Mouse (Mus musculus) left cerebral cortex, adult 11 months (tissue): ENCODE measurements at regions not wholly inside any gene's neighbourhood (a gene's known extent, or its start where the extent isn't known, plus 50 kb on each side); places are given as distances from the start of the nearest gene placed in this dataset.
"Not testable (repeated sequence)": the region's sequence is repeated elsewhere in the genome, so short reads cannot be mapped to it uniquely, and the experiment has no call there.

Experiments used
- DNase-seq: peaks from one replicate; pipeline ENCODE4 v3.0.0; 2022; ENCODE audit warnings: low spot score

GRCm38 (mm10) chr6:140816359-140816758 lies 87.3 kb downstream of the Gm11077 start:
- DNase-seq: no peak

DNA sequence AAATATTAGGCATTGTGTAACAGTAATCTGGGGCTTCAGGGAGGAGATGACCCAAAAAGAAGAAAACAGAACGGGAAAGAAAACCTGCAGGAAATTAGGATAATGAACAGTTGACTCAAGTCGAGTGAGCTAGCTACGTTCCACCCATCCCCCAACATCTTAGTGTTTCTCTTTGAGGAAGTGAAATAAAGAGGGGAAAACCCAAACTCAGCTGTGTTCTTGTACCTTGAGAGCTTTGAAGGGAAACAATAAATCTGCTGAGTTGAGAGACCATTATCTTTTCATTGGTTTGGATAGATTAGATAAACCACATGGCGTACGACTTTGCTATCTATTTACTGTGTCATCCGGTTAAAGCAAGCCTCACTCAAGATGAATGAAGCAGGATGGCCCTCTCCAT lies 87.7 kb downstream of the Gm11077 start:
- DNase-seq: no peak

GRCm38 (mm10) chr6:140819451-140819878 lies 90.4 kb downstream of the Gm11077 start:
- no peak for DNase-seq

DNA sequence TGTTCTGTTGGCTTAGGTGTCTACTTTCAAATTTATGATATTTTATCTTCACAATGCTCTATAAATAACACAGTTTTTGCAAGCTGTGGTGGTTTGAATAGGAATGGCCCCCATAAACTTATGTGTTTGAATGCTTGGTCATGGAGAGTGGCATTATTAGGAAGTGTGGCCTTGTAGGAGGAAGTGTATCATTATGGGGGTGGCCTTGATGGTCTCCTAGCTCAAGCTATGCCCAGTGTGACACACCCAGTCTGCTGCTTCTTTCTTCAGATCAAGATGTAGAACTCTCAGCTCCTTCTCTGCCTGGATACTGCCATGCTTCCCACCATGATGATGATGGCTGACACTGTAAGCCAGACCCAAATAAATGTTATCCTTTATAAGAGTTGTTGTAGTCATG lies 97.4 kb downstream of the Gm11077 start:
- no peak for DNase-seq

DNA sequence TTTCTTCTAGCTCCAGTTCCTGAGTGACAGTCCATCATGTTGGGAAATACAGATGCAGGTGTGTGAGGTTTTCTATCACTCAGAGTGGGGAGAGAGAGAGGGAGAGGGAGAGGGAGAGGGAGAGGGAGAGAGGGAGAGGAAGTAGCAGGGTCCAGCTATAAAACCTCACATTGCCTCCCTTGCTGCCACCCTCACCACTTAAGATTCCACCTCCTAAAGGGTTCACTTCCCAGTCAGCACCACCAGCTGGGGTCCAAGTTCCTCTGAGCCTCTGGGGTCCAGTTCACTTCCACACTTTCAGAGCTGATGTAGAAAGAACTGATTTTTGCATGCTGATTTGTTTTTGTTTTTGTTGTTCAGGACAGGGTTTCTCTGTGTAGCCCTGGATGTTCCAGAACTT lies 98.6 kb downstream of the Gm11077 start:
- no peak for DNase-seq

- no peak for DNase-seq
These were observed 114.4 kb downstream of the Gm11077 start for GRCm38 (mm10) chr6:140843292-140843991.

- DNase-seq: no peak
These were observed 118.1 kb downstream of the Gm11077 start for GRCm38 (mm10) chr6:140847165-140847564.

DNA sequence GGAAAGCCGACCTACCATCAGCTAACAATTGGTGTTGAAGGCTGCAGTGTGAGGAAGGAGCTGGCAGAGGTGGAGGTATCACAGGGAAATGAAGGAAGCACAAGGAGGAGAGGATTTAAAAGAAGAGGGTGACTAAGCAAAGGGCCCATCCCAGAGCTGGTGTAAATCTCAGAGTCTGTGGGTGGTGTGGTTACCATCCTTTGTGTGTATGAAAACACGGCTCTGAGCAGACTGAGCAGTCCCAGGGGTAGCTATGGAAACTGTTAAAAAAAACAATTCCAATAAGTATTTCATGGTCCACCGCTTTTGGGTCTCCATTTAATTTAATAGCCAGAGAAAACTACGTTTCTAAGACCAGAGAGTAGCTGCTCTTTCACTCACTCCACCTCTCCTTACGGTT lies 123.3 kb downstream of the Gm11077 start:
- DNase-seq: no peak

DNA sequence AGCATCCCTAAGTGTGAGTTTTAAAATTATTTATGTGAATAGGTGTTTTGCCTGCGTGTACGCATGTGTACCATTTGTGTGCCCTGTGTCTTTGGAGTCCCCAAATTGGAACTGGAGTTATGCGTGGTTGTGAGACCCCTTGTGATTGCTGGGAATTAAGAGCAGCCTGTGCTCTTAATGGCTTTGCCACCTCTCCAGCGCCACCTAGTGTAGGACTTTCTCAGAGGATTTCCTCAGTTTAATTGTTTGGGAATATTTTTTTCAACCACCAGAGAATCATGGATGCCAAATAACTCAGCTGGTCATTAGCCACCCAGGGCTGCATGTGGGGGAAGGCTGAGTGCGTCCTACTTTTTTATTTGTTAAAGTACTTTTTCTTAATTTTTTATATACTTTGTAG lies 124.4 kb downstream of the Gm11077 start:
- no peak for DNase-seq

DNA sequence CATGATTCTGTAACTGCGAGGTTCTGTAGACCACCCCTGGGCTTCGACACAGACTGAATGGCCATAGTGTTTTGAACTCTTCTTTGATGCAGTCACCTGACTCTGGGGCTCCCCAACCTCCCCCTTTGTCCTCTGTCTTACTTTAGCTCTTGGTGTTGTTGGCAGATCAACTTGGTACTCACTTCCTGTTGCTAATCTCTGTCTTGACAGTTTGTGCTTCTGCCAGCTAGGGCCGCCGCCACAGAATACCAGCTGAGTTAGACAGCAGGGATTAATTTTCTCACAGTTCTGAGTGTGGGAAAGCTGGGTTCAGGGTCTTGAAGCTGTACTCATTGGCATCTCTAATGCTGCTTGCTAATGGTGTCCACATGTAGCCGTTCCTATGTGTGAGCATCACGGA lies 125.6 kb downstream of the Gm11077 start:
- DNase-seq: no peak

GRCm38 (mm10) chr6:140856468-140857117 lies 127.5 kb downstream of the Gm11077 start:
- no peak for DNase-seq

DNA sequence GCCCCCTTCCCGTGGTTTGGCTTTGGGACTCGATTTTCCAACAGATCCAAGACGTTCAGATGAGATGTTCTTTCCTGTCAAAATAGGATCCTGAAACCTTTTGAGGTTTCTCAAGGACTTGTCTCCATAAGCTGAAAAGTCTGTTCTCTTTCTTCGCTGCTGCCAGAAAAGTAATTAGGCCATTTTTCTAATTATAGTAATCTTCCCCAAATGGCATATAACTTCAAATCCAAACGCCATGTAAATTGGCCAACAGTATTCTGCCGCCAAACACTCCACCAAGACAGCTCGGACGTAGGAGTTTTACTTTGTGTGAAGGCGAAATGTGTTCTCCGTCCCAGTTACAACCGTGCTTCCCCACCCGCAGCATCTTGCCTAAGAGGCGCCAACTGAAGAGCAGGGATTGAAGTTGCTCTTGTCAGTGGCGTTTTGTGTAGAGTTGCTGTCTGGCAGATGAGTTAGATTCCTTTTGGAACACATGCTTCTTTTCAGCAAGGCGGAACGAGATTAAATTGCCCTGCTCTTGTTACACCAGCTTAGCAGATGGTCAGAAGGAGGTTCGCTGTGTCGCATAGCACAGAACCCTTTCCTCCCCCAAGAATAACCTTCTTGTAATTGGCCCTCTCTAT lies 128.1 kb downstream of the Gm11077 start:
- peak; percentile 37 for DNase-seq

GRCm38 (mm10) chr6:140869523-140869922 lies 140.4 kb downstream of the Gm11077 start:
- not testable (repeated sequence) for DNase-seq

DNA sequence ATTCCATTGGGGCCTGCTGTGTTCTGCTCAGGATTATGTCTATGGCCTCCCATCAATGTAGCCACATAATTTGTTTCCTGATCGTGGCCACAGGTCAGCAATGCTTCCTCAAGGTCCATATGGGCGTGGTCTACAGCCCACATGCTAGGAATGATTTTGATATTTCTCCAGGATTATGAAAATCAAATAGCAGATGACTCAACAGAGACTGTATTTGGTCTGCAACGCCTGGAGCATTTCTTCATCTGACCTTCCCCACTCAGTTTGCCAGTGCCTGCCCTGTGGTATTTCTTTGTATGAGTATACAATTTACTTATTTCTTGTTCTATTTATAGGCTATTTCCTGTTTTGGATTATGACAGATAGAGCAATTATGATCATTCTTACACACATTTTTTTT lies 145.7 kb downstream of the Gm11077 start:
- DNase-seq: no peak

DNA sequence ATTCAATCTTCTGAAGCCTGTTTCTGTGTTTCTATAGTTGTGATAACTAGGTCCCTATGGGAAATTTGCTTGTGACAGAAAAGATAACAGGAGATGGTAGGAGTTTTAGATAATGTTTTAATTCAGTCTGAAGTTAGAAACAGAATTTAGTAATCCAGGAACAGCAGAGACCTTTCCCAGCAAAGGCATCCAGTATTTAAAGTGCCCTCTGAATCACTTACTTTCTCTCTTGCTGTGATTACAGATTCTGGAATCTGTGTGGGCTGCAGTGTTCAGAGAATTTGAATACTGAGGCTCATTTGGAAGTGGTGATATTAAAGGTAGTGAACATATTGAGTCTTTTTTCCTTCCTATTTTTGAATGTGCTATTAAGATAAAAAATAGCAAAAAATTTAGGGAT lies 154.6 kb downstream of the Gm11077 start:
- DNase-seq: no peak

DNA sequence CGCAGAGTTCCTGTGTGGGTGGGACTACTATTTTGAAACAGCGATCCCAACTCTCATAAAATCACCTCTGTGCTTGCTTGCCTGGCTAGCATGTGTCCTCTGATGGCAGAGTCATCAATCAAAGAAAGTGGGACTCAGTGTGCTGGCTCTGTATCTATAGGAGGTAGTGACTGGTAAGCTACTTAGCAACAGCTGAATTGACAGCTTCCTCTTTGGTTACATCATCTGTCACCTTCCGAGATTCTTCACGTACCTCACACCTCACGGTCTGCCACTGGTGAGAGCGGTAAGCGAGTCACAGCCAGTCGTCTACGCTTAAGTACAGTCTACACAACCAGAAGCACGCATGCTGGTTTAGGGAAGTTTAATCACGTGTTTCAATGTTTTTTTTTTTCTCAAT lies 159.5 kb downstream of the Gm11077 start:
- DNase-seq: no peak

GRCm38 (mm10) chr6:140890060-140890459 lies 161.0 kb downstream of the Gm11077 start:
- DNase-seq: no peak

- no peak for DNase-seq
These were observed 161.5 kb downstream of the Gm11077 start for GRCm38 (mm10) chr6:140890591-140890990.

GRCm38 (mm10) chr6:140894467-140894866 lies 165.4 kb downstream of the Gm11077 start:
- no peak for DNase-seq

DNA sequence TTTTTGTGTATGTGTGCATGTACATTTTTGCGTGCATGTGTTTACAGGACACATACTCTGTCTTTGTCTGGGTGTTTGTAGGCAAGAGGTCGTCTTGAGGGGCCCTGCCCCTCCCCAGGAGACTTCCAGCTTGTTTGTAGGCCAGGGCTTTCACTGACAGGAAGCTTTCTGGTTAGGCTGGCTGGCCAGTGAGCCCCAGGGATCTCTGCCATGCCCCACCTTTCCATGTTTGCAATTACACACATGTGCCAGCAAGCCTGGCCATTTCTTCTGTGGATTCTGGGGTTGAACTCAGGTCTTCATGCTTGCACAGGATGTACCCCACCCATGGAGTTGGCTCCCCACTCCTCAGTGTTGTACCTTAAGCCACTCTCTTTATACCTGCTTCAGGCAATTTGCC lies 166.4 kb downstream of the Gm11077 start:
- DNase-seq: no peak

- no peak for DNase-seq
These were observed 168.0 kb downstream of the Gm11077 start for GRCm38 (mm10) chr6:140897111-140897510.

DNA sequence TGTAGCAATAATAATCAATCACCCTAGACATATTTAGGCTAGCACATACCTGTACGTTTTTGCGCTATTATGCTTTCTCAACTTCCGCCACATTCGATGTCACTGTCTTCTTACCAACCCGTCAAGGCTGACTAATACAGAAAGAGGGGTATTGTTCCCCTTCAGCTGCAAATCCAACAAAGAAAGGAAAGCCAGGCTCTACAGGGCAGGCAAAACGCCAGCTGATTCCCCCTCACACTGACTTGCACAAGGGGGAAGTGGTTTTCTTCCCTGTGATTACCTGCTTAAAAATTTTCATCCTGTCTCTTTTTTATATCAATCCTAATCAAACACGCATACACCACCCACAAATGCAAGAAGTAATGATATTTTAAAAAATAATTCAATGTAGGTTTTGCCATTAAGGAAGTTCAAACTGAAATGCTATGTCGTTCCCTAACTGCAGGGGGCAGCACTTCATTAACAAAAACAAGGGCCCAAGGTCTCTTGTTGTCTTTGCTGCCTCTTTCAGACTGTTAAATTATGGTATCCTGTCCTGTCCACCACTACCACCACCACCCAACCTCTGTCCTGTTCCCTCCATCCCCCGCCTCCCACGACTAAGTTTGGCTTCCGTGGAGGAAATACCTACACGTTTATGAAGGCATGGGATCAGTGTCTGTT lies 195.4 kb downstream of the Gm11077 start:
- DNase-seq: no peak

DNA sequence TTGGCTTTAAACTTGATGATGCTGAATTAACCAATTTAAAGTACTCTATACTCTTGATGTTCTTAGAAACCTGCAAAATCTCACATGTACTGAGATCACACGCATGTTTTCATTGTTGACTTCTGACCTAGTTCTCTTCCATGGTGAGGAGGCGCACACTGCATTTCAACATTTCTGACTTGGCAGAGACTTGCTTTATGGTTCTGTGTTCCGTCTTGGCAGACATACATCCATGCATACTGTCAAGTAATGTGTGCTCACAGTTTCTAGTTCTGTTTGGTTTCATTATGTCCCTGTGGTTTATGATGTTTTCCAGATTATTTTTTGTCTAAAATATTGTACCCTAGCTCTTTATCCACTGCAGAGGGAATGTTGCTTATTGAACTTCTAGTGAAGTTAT lies 198.5 kb downstream of the Gm11077 start:
- DNase-seq: no peak
